Mouse (Mus musculus): ENCODE data around the gene Tfb2m.

DNA sequence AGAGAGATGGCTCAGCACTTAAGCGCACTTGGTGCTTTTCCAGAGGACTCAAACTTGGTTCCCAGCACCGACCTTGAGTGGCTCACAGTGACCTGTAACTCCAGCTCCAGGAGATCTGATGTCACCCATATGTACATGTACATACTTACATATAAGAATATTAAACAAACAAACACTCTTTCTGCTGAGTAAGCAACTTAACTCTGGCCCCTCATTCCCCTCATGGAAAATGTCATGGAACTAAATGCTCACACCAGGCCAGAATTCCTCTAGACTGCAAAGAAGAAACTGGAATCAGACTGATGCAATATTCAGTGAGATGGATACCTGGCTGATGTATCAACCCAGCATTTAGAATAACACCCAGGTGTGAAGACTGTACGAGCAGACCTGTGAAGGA lies 7.0 kb downstream of the Tfb2m start:
- TF ChIP-seq CTCF (IDR thresholded peaks at IDR 0.05) (no peak), EP300 (IDR thresholded peaks at IDR 0.05) (no peak)

Measured in lung, postnatal 0 days (tissue).